Mouse (Mus musculus): Measurements from ENCODE around the gene Ccdc3.

DNA sequence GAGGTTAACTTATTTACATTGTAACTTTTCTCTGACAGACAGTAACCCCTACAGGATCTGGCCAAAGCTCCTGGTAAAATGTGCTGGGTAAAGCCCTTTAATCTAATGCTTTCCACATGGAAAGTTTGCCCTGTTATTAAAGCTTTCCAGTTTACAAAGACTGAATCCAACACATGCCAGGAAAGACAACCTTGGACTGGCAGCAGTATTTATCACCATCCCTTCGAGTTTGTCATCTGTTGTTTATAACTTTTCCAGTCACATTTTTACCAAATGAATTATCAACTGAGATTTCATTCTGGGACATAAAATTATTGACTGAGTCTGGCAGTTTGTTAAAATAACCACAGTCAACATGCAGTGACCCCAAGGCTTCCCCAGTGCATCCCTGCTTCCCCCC lies 77.0 kb downstream of the Ccdc3 start:
- TF ChIP-seq CTCF (IDR thresholded peaks at IDR 0.05; ENCODE audit: control insufficient read depth, insufficient read depth, insufficient replicate concordance, low read depth, low read length) (no peak), POLR2A (IDR thresholded peaks at IDR 0.05; ENCODE audit: control insufficient read depth, low read depth, low read length) (no peak)

All from testis, adult 2 months (tissue).